Mouse (Mus musculus): ENCODE data around the gene Tmem270.

Tmem270 gene

GRCm38 (mm10) chr5:134929988-134930387 lies 23.5 kb upstream of the Tmem270 start:
- no peak for DNase-seq (ENCODE audit: low spot score)

DNA sequence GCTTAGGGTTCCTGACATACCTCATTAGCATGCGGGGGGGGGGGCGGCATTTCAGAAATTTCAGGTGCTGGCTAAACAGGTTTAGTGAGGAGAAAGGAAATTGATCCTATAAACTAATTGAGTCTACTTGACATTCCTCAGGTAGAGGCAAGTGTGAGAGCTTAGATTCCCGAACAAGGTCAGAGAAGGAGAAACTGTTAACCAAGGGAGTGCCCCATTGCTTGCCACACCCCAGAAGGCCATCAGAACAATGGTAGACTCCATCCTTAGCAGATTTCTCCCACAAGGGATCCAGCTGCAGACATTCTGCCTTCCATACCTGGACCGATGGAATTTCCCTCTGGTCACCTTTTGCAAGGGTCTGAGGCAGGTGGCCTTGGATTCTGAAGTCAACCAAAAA lies 20.2 kb upstream of the Tmem270 start:
- no peak for DNase-seq (ENCODE audit: low spot score)

DNA sequence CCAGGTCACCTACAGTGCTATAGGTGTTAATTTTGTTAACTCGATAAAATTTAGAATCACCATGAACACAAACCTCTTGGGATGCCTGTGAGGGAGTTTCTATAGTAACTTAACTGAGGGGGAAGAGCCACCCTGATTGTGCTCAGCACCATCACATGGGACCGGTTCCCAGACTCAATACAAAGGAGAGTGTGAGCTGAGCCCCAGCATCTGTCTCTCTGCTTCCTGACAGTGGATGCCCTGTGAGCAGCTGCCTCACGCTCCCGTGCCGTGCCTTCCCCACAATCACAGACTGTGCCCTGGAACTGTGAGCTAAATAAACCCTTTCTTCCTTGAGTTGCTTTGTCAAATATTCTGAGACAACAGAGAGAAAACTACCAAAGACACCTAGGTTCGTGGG lies 16.6 kb upstream of the Tmem270 start:
- no peak for DNase-seq (ENCODE audit: low spot score)

- DNase-seq (ENCODE audit: low spot score) = no peak
Observed at GRCm38 (mm10) chr5:134921106-134921505, 14.6 kb upstream of the Tmem270 start.

DNA sequence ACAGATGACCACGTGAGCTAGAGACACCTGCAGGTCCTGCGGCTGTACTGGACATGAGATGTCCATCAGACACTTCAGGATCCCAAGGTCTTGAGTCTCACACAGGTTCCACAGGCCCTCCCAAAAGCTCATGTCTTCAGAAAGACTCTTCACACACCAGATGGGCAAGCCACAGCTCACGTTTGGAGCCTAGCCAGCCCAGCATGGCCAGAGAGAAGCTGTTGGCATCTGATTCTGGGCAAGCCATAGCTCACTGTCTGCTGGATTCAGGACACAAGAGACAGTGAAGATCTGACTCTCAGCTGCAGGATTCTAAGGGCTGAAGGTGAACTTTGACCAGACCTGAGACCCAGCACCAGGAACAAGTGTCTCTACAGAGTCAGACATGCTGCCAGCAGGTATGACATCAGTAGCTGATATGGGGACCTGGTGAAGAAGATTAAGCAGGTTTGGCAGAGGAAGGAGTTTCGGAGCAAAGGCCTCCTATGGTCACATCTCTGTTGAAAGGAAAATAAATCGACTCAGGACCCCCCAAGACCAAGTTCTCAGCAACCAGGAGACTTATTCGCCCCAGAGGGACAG lies 13.7 kb upstream of the Tmem270 start:
- DNase-seq (ENCODE audit: low spot score) = no peak

DNA sequence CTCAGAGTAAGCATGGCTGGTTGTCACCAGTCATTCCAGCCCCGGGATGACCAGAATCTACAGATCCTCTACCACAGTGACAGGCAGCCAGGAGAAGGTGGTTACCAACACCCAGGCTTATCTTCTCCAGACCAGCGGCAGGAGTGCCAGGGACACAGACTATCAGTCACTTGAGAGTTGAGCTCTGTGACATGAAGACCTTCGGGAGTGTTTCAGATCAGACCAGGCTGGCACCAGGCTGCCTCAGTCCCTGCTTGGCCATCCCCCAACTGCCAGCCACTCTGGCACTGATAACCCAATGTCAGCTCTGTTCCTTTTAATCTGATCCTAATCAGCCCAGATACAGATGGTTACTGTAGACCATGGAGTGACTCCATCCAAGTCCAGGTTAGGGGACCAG lies 12.6 kb upstream of the Tmem270 start:
- no peak for DNase-seq (ENCODE audit: low spot score)

GRCm38 (mm10) chr5:134918071-134918832 lies 11.7 kb upstream of the Tmem270 start:
- peak; percentile 68 for DNase-seq (ENCODE audit: low spot score)

DNA sequence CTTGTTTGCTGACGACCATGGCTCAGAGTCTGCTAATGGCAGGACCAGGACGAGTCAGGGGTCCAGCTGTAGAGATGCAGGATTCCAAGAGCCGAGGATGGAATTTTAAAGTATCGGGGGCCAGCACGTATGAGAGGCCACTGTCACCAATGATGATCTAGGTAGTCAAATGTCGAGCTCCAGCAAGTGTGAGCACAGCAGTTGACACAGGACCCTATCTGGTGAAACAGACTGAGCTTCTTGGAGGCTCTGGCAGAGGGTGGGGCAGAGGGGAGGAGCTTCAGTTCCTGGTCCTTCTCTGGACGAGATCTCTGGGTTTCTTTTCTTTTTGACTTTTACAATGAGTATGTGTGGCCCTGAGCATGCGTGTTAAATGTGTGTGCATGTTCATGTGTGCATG lies 8.8 kb upstream of the Tmem270 start, which contains the start of gene Cldn13:
Cldn13 (minus strand) TSS at position 216 of the 400 bp plus-strand sequence.
- DNase-seq (ENCODE audit: low spot score) = no peak

- DNase-seq (ENCODE audit: low spot score) = no peak
Observed at GRCm38 (mm10) chr5:134914510-134914909, 8.0 kb upstream of the Tmem270 start.

GRCm38 (mm10) chr5:134913753-134914152 lies 7.2 kb upstream of the Tmem270 start:
- DNase-seq (ENCODE audit: low spot score) = no peak

- DNase-seq (ENCODE audit: low spot score) = no peak
Observed at GRCm38 (mm10) chr5:134913352-134913751, 6.8 kb upstream of the Tmem270 start.

- no peak for DNase-seq (ENCODE audit: low spot score)
Observed at GRCm38 (mm10) chr5:134911901-134912300, 5.4 kb upstream of the Tmem270 start.

GRCm38 (mm10) chr5:134907135-134907534 lies 602 bp upstream of the Tmem270 start:
- DNase-seq (ENCODE audit: low spot score) = peak; percentile 89

GRCm38 (mm10) chr5:134901644-134902027 lies 4.9 kb downstream of the Tmem270 start:
- no peak for DNase-seq (ENCODE audit: low spot score)

- DNase-seq (ENCODE audit: low spot score) = peak; percentile 65
Observed at GRCm38 (mm10) chr5:134901012-134901643, 5.4 kb downstream of the Tmem270 start.

GRCm38 (mm10) chr5:134897596-134897995 lies 8.9 kb downstream of the Tmem270 start:
- no peak for DNase-seq (ENCODE audit: low spot score)

DNA sequence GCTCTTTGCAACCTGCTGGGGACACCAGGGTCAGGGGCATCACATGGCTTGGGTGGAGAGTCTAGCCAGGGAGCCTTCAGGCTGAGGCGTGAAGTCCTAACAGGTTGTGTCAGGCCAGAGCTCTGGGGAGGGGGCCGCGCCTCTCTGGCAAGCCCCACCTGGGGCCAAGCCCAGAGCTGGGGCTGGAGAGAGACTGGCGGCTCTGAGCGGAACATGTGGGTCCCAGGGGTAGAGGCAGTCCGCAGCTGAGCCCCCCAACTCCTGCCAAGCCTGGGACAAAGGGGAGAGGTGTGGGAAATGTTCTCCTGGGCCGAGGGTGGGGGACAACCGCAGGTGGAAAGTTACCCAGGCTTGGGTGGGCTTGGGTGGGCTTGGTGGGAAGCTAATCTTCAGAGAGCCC lies 9.6 kb downstream of the Tmem270 start:
- no peak for DNase-seq (ENCODE audit: low spot score)

- DNase-seq (ENCODE audit: low spot score) = no peak
Observed at GRCm38 (mm10) chr5:134895291-134895690, 11.2 kb downstream of the Tmem270 start.

DNA sequence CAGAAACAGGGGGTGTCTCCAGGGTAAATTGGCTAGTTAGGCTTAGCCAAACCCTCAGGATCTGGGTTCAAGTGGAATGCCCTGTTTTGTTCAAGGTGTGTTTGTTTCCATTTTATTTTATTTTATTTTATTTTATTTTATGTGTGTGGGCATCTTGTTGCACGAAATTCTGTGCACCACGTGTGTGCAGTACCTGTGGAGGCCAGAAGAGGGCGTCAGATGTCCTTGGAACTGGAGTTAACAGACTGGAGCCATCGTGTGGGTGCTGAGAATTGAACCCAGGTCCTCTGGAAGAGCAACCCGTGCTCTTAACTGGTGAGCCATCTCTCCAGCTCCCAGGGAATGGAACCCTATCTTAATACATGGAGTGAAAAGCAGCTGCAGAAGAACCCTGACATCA lies 13.8 kb downstream of the Tmem270 start:
- DNase-seq (ENCODE audit: low spot score) = no peak

DNA sequence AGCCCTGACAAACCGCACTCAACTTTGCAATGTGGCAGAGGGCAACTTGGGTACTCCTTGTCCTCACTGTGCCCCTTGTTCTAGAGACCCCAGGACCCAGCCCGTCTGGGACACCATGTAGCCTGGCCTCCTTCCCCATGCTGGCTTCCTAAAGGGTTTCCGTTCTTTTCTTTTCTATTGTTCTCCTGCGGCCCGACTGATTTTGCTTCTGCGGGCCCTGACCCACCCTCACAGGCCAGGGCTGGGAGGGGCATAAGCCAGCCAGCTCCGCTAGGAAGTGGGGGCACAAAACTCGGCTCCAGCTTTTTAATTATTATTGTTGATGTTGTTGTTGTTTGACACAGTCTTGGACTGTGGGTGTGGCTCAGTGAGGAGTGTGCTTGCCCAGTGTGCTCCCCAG lies 15.0 kb downstream of the Tmem270 start:
- DNase-seq (ENCODE audit: low spot score) = no peak

DNA sequence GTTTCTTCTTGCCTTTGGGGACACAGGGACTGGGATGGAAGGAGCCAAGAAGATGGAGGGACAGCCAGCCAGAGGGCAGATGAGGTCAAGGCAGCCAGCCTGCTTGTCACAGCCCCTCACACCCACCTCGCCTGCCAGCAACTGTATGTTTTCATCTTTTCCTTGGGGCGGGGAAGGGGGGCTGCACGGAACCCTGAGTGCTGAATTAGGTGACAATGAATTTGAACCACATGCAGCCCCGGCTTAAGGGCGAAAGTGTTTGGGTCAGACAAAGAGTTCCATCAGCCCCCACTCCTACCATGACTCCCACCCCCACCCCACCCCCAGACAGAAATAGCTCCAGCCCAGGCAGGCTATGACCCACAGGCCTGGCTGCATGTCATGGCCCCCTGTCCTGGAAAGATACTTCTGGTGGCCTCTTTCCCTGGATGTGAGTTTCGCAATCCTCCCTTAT lies 15.9 kb downstream of the Tmem270 start:
- no peak for DNase-seq (ENCODE audit: low spot score)

DNA sequence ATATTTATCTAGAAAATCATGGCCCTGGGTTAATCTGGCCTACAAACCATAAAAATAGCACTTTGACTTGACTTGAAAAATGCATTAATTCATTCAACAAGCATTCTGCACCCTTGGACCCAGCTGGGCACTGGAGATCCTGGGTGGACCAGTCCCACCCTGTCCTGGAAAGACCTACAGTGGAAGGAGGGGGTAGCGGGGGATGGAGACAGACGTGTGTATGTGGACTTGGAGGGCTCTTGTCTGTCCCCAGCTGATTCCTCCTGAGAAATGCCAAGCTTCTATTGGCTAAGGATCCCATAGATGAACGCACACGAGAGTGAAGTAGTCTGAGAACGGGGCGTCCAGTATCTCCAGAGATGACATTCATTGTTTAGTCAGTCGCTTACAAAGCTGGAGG lies 18.0 kb downstream of the Tmem270 start:
- DNase-seq (ENCODE audit: low spot score) = no peak
